Mouse (Mus musculus) liver, embryonic 16.5 days (tissue): ENCODE results near the gene Tmsb10. TPM values are rescaled to one million over a fixed set of nuclear protein-coding genes. Genes with fewer than 3 reads are reported as not detected.

ENCODE experiments used
- ATAC-seq: fragments of 200-750 bp; cut with Nextera tagmentation; 2 replicates; pipeline ENCODE4 v1.8.0; 2017; ENCODE audit warnings: low read depth, mild to moderate bottlenecking, moderate number of reproducible peaks, moderate library complexity
- H3K27ac ChIP-seq: fragments of 300-500 bp; sonication (generic); 2 replicates; pipeline ENCODE4 v1.5.1; 2014; ENCODE audit warnings: mild to moderate bottlenecking, low read length
- H3K27me3 ChIP-seq: fragments of 300-500 bp; sonication (generic); 2 replicates; pipeline ENCODE4 v1.6.1; 2014; ENCODE audit warnings: low read depth, low read length, mixed read lengths; ENCODE audit not compliant: control insufficient read depth, insufficient read depth
- H3K36me3 ChIP-seq: fragments of 300-500 bp; sonication (generic); 2 replicates; pipeline ENCODE4 v1.6.1; 2014; ENCODE audit warnings: mild to moderate bottlenecking; ENCODE audit not compliant: control insufficient read depth, insufficient read depth
- H3K4me1 ChIP-seq: fragments of 300-500 bp; sonication (generic); 2 replicates; pipeline ENCODE4 v1.6.1; 2014; ENCODE audit warnings: low read depth, low read length, mixed read lengths; ENCODE audit not compliant: control insufficient read depth
- H3K4me2 ChIP-seq: fragments of 300-500 bp; sonication (generic); 2 replicates; pipeline ENCODE4 v1.6.1; 2014; ENCODE audit warnings: low read depth, low read length, mixed read lengths
- H3K4me3 ChIP-seq: fragments of 300-500 bp; sonication (generic); 2 replicates; pipeline ENCODE4 v1.5.1; 2014; ENCODE audit warnings: low read depth, mild to moderate bottlenecking, low read length
- H3K9ac ChIP-seq: fragments of 300-500 bp; sonication (generic); 2 replicates; pipeline ENCODE4 v1.6.1; 2014; ENCODE audit warnings: low read depth, low read length
- H3K9me3 ChIP-seq: fragments of 300-500 bp; sonication (generic); replicated peaks from 2 replicates; pipeline ENCODE4 v1.6.1; 2016; ENCODE audit warnings: low read length; ENCODE audit not compliant: control insufficient read depth
- WGBS: fragments of 180-500 bp; shearing (Covaris S2); extraction: QIAGEN DNeasy Blood & Tissue Kit; methylation state at CpG from one replicate; pipeline ENCODE4 v1.1.7; 2014; ENCODE audit not compliant: insufficient replicate concordance; 5-methylcytosine and 5-hydroxymethylcytosine counted together
- polyA plus RNA-seq: library from polyadenylated mRNA; unstranded; fragments of >200 nt; fragmentation: Nextera tagmentation; extraction: Ambion mirVana; gene quantifications from 2 replicates; pipeline ENCODE4 v1.2.1, GENCODE M21; 2015

Tmsb10 gene
- polyA plus RNA-seq, 1 experiment from 2014 or later: 255 TPM

DNA sequence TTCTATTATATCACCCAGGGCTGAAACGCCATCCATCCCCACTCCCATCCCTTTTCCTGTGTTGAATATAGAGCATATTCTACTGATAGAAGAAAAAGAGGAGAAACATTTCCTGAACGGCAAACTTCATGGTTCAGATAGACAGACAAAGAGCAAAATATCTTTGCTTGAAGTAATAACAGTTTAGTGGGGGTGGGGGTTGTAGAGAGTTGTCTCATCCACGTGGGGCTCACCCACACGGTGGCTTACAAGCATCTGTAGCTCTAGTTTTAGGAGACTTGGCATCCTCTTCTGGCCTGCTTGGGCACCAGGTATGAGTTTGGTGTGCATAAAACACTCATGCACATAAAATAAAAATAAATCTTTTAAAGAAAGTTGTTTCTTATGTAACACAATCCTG is 627 bp upstream of the Tmsb10 start:
- no peak for ATAC-seq
- no peaks in the 10 kb centered on the region for H3K9me3 ChIP-seq
- 34% methylated on average over 4 of the region's 4 CpGs for WGBS
- H3K27me3 ChIP-seq: peaks cover 9% of the 10 kb centered on the region
- H3K36me3 ChIP-seq: no peaks in the 10 kb centered on the region
- no peak overlapping the region for H3K4me3 ChIP-seq
- no peak overlapping the region for H3K4me2 ChIP-seq
- H3K27ac ChIP-seq: no peak overlapping the region
- peaks cover 13% of the 10 kb centered on the region for H3K4me1 ChIP-seq
- no peak overlapping the region for H3K9ac ChIP-seq

DNA sequence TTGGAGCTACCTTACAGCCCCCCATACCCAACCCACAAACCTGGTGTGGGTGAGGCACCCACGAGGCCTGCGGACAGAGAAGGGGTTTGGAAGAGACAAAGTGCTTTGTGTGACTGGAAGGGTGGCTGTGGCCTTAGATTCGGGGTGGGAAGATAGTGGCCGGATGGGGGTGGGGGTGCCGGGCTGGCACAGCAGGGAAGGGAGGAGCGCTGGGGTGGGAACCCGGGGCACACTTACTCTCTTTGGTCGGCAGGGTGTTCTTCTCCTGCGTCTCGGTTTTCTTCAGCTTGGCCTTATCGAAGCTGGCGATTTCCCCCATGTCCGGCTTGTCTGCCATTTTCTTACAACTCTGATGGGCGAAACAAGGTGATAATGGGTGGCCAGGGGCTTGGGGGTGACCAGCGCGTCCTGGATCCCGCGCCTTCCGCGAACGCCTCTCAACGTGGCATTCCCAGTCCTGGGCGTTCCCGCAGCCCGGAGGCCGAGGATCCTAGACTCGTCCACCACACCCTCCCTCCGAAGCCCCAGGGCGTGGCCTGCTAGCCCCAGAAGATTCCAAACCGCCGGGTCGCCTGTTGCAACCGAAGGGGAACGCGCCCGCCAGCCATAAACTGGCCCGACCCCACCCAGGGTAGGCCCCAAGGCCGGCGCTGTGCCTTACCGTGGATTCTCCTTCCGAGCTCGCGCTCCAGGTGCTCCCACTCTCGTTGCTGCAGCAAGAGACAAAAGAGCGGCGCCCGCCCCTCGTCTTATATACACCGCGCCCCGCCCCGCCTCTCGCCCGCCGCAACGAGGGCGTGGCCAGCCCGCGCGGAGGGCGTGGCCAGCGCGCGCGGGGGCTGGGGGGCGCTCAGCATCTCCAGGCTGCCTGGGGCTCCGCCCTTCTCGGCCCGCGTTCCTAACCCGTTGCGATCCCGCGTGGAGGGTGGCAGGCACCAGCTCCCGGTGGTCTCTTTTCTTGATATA is 589 bp downstream of the Tmsb10 start:
- H3K36me3 ChIP-seq: no peaks in the 10 kb centered on the region
- under 1% methylated on average over 68 of the region's 75 CpGs for WGBS
- H3K27ac ChIP-seq: peak overlapping the region; percentile 14; the same call in 1 of the 2 replicates
- H3K4me3 ChIP-seq: peak overlapping the region; percentile 70
- no peaks in the 10 kb centered on the region for H3K9me3 ChIP-seq
- peak; percentile 72 for ATAC-seq
- H3K9ac ChIP-seq: peak overlapping the region; percentile 67
- H3K4me2 ChIP-seq: peak overlapping the region; percentile 83
- peaks cover 13% of the 10 kb centered on the region for H3K4me1 ChIP-seq
- peaks cover 9% of the 10 kb centered on the region for H3K27me3 ChIP-seq

DNA sequence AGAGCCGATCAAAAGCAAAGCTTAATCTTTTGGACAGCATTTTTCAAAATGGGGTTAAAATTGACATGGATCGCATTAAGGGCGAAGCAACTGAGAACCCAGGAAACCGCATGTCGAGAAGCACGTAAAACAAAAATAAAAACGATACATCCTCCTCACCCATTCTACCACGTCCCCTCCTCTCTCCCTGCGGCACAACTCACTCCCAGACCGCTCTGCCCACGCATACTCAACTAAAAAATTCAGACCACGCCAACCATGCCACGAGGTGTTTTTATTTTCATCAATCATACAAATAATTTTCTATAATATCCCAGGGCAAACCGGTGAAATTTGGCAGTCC is 1.5 kb downstream of the Tmsb10 start:
- H3K27ac ChIP-seq: no peak overlapping the region
- H3K4me2 ChIP-seq: peak overlapping the region; percentile 46

DNA sequence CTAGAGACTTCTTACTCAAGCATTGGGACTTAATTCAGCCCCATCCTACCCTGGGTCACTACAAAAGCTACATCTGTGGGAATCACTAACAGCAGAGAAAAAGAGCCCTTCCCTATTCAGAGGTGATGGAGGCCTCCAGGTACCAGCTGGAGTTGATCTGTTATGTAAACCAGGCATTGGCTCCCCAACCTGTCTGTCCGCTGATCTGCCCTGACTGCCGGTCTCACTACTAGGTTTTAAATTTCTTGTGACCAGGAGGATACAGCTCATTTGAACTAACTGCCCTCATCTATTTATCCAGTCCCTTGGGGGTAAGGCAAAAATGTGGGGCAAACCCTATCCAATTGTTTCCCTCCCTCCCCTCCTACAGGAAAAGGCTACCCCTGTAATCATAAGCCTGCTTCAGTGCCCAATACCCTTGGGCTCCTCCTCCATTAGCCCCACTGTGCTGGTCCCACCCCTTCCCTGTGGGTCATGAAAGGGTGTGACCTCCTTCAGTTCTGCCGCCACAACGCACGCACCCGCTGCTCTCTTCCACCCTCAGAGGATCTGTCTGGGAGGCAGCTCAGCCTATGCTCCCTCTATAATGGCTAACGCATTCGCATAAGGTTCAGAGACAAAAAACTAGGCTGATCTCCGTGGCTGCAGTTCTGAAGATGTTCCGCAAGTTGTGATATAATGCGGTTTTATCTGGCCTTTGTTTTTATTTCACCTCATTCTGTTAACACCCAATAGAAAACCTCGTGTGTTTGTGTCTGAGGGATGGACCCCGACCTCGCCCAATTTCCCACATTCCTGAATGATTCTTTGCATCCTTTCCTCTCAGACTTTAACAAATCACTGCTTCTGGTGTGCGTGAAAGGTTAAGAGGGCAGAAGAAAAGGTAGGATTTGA is 2.1 kb downstream of the Tmsb10 start:
- Histone ChIP-seq H3K9me3 (no peaks in the 10 kb centered on the region), H3K27me3 (peaks cover 9% of the 10 kb centered on the region), H3K36me3 (no peaks in the 10 kb centered on the region), H3K9ac (no peak overlapping the region; the same call in 1 of the 2 replicates), H3K27ac (no peak overlapping the region), H3K4me2 (peak overlapping the region; percentile 46), H3K4me3 (peak overlapping the region; percentile 70), H3K4me1 (peaks cover 13% of the 10 kb centered on the region)
- peak; percentile 32 for ATAC-seq
- 9% methylated on average over 15 of the region's 15 CpGs for WGBS

More for the DNA sequence above, 1.5 kb downstream of the Tmsb10 start:
- no peak for ATAC-seq
- WGBS: 2% methylated on average over 14 of the region's 14 CpGs
- peak overlapping the region; percentile 70 for H3K4me3 ChIP-seq
- no peak overlapping the region; the same call in 1 of the 2 replicates for H3K9ac ChIP-seq
- H3K36me3 ChIP-seq: no peaks in the 10 kb centered on the region
- peaks cover 9% of the 10 kb centered on the region for H3K27me3 ChIP-seq
- peaks cover 13% of the 10 kb centered on the region for H3K4me1 ChIP-seq
- no peaks in the 10 kb centered on the region for H3K9me3 ChIP-seq

DNA sequence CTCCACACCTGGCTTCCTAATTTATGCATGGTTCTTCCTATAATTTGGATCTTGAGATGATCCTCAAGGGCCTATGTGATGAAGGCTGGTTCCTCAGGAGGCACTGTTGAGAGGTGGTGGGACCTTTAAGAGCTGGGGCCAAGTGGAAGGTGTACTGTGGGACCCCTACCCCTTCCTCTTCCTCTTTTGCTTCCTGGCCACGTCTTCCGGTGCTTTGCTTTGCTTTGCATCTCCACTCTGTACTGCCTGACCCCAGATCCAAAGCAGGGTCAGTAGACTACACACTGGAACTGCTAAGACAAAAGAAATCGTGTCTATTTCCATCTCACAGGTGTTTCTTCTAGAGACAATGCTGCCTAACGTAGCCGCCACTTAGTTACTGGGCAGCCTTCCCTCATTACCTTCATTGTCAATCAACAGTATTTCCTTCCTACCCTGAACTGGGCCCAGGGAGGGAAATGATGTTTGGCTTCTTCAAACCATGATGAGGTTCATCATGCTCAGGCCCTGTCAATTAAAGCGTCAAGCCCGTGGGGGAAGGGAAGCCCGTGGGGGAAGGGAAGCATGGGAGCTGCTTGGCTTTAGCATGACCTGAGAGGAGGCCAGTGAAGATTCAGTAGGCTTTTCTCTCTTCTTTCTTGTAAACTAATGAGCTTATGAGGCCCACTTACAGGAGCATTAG is 2.9 kb downstream of the Tmsb10 start:
- Histone ChIP-seq H3K4me2 (no peak overlapping the region), H3K27ac (no peak overlapping the region), H3K36me3 (no peaks in the 10 kb centered on the region), H3K4me3 (no peak overlapping the region), H3K4me1 (peaks cover 13% of the 10 kb centered on the region), H3K9ac (no peak overlapping the region), H3K27me3 (peaks cover 9% of the 10 kb centered on the region), H3K9me3 (no peaks in the 10 kb centered on the region)
- WGBS: 26% methylated on average over 8 of the region's 8 CpGs
- ATAC-seq: no peak

DNA sequence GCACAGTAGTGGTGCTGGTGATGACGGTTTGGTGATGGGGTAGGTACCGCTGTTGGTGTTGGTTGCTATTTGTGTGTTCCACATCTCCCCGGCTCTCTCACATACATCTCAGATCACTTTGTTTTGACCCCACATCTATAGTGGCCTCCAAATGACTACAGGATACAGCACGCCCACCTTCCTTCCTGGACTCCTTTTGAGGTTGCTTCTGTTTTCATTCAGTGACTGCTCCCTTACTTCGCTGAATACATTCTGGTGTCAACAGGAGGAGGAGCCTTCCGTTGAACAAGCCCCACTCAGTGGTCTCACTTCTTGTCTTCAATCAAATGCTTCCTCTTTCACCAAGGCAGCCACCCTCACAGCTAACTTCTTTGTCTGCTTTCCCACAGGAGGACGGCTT is 3.8 kb downstream of the Tmsb10 start:
- ATAC-seq: no peak
- Histone ChIP-seq H3K9ac (no peak overlapping the region), H3K36me3 (no peaks in the 10 kb centered on the region), H3K4me2 (no peak overlapping the region; the same call in 1 of the 2 replicates), H3K9me3 (no peaks in the 10 kb centered on the region), H3K4me1 (peaks cover 13% of the 10 kb centered on the region), H3K27me3 (peaks cover 9% of the 10 kb centered on the region), H3K4me3 (no peak overlapping the region), H3K27ac (no peak overlapping the region)
- WGBS: 26% methylated on average over 7 of the region's 7 CpGs

DNA sequence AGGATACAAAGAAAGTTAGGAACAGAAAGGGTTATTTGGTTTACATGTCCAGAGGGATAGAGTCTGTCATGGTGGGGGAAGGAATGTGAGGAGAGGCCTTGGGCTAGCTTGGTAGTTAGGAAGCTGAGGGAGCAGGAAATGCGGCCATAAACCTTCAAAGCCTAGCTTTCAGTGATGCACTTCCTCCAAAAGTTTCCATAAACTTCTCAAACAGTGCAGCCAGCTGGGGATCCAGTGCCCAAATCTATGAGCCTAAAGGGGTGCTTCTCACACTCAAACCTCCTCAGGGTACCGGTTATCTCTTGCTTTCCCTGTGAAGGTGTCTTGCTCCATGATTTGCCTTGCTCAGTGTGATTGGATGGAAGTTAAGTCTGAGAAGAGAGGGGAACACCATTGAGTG is 5.6 kb downstream of the Tmsb10 start:
- no peaks in the 10 kb centered on the region for H3K9me3 ChIP-seq
- ATAC-seq: no peak
- H3K27ac ChIP-seq: no peak overlapping the region
- peaks cover 9% of the 10 kb centered on the region for H3K4me1 ChIP-seq
- no peak overlapping the region for H3K4me3 ChIP-seq
- H3K27me3 ChIP-seq: peaks cover 9% of the 10 kb centered on the region
- no peaks in the 10 kb centered on the region for H3K36me3 ChIP-seq
- H3K9ac ChIP-seq: no peak overlapping the region
- no peak overlapping the region for H3K4me2 ChIP-seq
- WGBS: 69% methylated on average over 2 of the region's 2 CpGs

DNA sequence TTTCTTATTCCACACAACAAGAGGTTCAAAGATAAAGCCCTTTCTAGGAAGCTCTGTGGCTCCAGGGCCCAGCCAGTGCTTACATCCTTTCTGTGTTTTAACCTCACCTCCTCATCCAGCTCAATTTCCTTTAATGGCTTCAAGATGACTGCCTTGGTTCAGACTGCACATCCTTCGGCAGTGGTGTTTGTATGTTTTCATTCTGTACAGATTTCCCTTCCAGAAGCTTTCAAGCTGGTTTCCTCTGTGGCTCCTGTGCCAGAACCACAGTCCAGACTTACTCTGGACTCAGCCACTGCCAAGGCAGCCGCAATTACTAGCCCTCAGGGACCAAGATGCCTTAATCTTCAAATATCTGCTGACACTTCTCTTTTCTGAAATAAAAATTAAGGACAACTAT is 6.3 kb downstream of the Tmsb10 start:
- Histone ChIP-seq H3K9ac (no peak overlapping the region), H3K36me3 (no peaks in the 10 kb centered on the region)
- 55% methylated on average over 2 of the region's 2 CpGs for WGBS

More for the DNA sequence above, 6.3 kb downstream of the Tmsb10 start:
- ATAC-seq: no peak
- no peak overlapping the region for H3K4me2 ChIP-seq
- no peak overlapping the region for H3K27ac ChIP-seq
- H3K4me1 ChIP-seq: peaks cover 5% of the 10 kb centered on the region
- peaks cover 9% of the 10 kb centered on the region for H3K27me3 ChIP-seq
- H3K4me3 ChIP-seq: no peak overlapping the region
- H3K9me3 ChIP-seq: no peaks in the 10 kb centered on the region
